Mouse (Mus musculus): ENCODE measurements around the gene Sulf2.

- TF ChIP-seq POLR2A (IDR thresholded peaks at IDR 0.05; ENCODE audit: insufficient read depth, low read length) (no peak), CTCF (IDR thresholded peaks at IDR 0.05; ENCODE audit: low read depth, low read length) (no peak), EP300 (IDR thresholded peaks at IDR 0.05; ENCODE audit: insufficient read depth, low read depth, low read length) (no peak)
These were observed 9.1 kb upstream of the Sulf2 start for GRCm38 (mm10) chr2:166164601-166165000.

Measured in ES-Bruce4 (cell line).